Mouse (Mus musculus) lung, postnatal 0 days (tissue): Measurements from ENCODE around the gene Uhmk1. TPM values are rescaled to one million over a fixed set of nuclear protein-coding genes. Genes with fewer than 3 reads are reported as not detected.

ENCODE experiments used
- ATAC-seq: fragments of 200-750 bp; cut with Nextera tagmentation; 2 replicates; pipeline ENCODE4 v1.8.0; 2017; ENCODE audit warnings: moderate library complexity
- DNase-seq: peaks from one replicate; pipeline ENCODE4 v3.0.0-alpha.2; 2016; ENCODE audit warnings: low spot score
- H3K27ac ChIP-seq: fragments of 300-500 bp; sonication (generic); 2 replicates; pipeline ENCODE4 v1.5.1; 2014; ENCODE audit warnings: antibody characterized with exemption, mild to moderate bottlenecking, low read length, mixed read lengths
- H3K27me3 ChIP-seq: fragments of 300-500 bp; sonication (generic); replicated peaks from 2 replicates; pipeline ENCODE4 v1.6.1; 2014; ENCODE audit warnings: low read length, mixed read lengths; ENCODE audit not compliant: insufficient read depth
- H3K36me3 ChIP-seq: fragments of 300-500 bp; sonication (generic); 2 replicates; pipeline ENCODE4 v1.6.1; 2014; ENCODE audit warnings: low read length, mixed read lengths; ENCODE audit not compliant: insufficient read depth
- H3K4me1 ChIP-seq: fragments of 300-500 bp; sonication (generic); 2 replicates; pipeline ENCODE4 v1.6.1; 2014; ENCODE audit warnings: antibody characterized with exemption, low read depth, low read length, mixed read lengths; ENCODE audit not compliant: insufficient read depth
- H3K4me2 ChIP-seq: fragments of 300-500 bp; sonication (generic); replicated peaks from 2 replicates; pipeline ENCODE4 v1.6.1; 2014; ENCODE audit warnings: low read depth, mild to moderate bottlenecking, low read length, moderate library complexity, mixed read lengths
- H3K4me3 ChIP-seq: fragments of 300-500 bp; sonication (generic); 2 replicates; pipeline ENCODE4 v1.5.1; 2014; ENCODE audit warnings: low read depth, low read length
- H3K9ac ChIP-seq: fragments of 300-500 bp; sonication (generic); replicated peaks from 2 replicates; pipeline ENCODE4 v1.6.1; 2014; ENCODE audit warnings: low read depth, mild to moderate bottlenecking
- H3K9me3 ChIP-seq: fragments of 300-500 bp; sonication (generic); 2 replicates; pipeline ENCODE4 v1.6.1; 2016; ENCODE audit warnings: low read length, mixed read lengths
- CTCF ChIP-seq: IDR thresholded peaks from 2 replicates; pipeline ENCODE4 v1.5.1; 2016; ENCODE audit warnings: antibody characterized with exemption, mild to moderate bottlenecking
- EP300 ChIP-seq: IDR thresholded peaks from 2 replicates; pipeline ENCODE4 v1.6.1; 2016; ENCODE audit warnings: antibody characterized with exemption, mild to moderate bottlenecking, control low read depth
- WGBS: fragments of 180-500 bp; shearing (Covaris S2); extraction: QIAGEN DNeasy Blood & Tissue Kit; methylation state at CpG from one replicate; pipeline ENCODE4 v1.1.7; 2014; 5-methylcytosine and 5-hydroxymethylcytosine counted together
- polyA plus RNA-seq: library from polyadenylated mRNA; unstranded; fragments of >200 nt; fragmentation: Nextera tagmentation; extraction: Ambion mirVana; gene quantifications from 2 replicates; pipeline ENCODE4 v1.2.1, GENCODE M21; 2015

Gene Uhmk1
- polyA plus RNA-seq, 1 experiment from 2014 or later, result 4.8 TPM

DNA sequence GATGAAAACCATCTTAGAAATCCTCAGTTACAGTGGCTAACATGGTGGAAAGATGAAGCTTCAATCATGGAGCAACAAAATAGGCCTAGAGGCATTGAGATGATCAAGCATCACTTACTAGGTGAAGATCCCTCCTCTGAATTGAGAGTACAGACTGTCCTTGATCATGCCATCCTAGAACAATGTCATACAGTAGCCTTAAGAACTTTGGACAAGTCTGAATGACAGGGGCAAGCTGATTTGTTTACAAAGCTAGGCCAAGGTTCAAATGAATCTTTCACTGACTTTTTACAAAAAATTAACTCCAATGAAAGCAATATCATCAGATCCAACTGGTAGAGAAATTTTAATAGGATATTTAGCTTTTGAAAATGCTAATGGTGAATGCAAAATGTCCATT, 5.2 kb upstream of the Uhmk1 start:
- Histone ChIP-seq H3K27me3 (no peaks in the 10 kb centered on the region), H3K27ac (no peak overlapping the region), H3K9ac (no peak overlapping the region), H3K9me3 (no peaks in the 10 kb centered on the region), H3K4me2 (no peak overlapping the region), H3K4me3 (no peak overlapping the region), H3K4me1 (no peaks in the 10 kb centered on the region), H3K36me3 (no peaks in the 10 kb centered on the region)
- DNase-seq, result no peak
- ATAC-seq, result no peak
- TF ChIP-seq EP300 (no peak), CTCF (no peak)

- 74% methylated on average over 6 of the region's 6 CpGs for WGBS
- H3K4me1 ChIP-seq, result no peaks in the 10 kb centered on the region
- ATAC-seq (no peak), DNase-seq (peak; percentile 27)
- H3K4me3 ChIP-seq, result no peak overlapping the region
- H3K36me3 ChIP-seq, result no peaks in the 10 kb centered on the region
- no peaks in the 10 kb centered on the region for H3K9me3 ChIP-seq
- H3K9ac ChIP-seq, result no peak overlapping the region
- TF ChIP-seq EP300 (no peak), CTCF (peak; percentile 63)
- H3K27ac ChIP-seq, result no peak overlapping the region
- no peaks in the 10 kb centered on the region for H3K27me3 ChIP-seq
- no peak overlapping the region for H3K4me2 ChIP-seq
These were observed 3.1 kb upstream of the Uhmk1 start for GRCm38 (mm10) chr1:170218091-170218884.

DNA sequence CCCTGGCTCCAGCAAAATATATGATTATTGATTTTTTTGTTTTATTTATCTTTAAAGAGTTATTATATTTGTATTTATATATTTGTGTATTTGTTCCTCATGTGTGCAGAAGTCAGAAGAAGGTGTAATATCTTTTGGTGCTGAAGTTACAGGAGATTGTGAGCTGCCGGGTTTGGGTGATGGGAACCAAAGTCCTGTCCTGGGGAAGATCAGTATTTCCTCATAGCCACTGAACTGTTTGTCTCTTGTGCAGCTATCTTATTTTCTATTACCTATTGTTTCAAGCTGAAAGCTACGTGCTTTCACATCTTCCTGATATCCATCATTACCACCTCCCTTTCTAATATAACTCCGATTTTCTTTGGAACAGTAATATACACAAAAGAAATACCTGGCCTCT, 393 bp upstream of the Uhmk1 start:
- H3K4me1 ChIP-seq, result no peaks in the 10 kb centered on the region
- no peak for TF ChIP-seq EP300
- DNase-seq, result no peak
- no peak overlapping the region for H3K9ac ChIP-seq
- H3K4me2 ChIP-seq, result peak overlapping the region; percentile 72
- H3K27ac ChIP-seq, result no peak overlapping the region
- WGBS, result 66% methylated on average over 3 of the region's 3 CpGs
- no peak for ATAC-seq
- H3K9me3 ChIP-seq, result no peaks in the 10 kb centered on the region
- no peaks in the 10 kb centered on the region for H3K27me3 ChIP-seq
- H3K36me3 ChIP-seq, result no peaks in the 10 kb centered on the region
- H3K4me3 ChIP-seq, result peak overlapping the region; percentile 84

DNA sequence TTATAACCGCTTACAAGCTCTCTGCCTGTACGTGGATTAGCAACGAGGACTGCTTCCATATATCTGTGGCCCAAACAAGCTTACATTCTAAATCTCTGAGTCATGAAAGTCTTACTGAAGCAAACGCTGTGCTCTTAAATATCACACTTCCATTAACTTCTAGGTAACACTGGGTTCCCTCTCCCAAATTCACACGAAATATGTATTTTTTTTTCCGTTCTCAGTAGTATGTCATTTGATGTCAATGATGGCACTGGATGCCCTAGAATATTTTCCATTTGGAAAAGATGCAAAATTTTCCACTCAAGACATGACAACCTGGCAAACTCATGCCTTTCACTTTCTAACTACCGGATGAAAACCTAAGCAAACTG, 827 bp downstream of the Uhmk1 start:
- H3K27ac ChIP-seq, result peak overlapping the region; percentile 91
- peaks cover 4% of the 10 kb centered on the region; the same call in 1 of the 2 replicates for H3K36me3 ChIP-seq
- peak overlapping the region; percentile 84 for H3K4me3 ChIP-seq
- TF ChIP-seq EP300 (no peak), CTCF (no peak)
- ATAC-seq, result no peak
- WGBS, result 20% methylated on average over 7 of the region's 7 CpGs
- DNase-seq, result peak; percentile 36
- H3K9ac ChIP-seq, result peak overlapping the region; percentile 91
- H3K9me3 ChIP-seq, result no peaks in the 10 kb centered on the region
- H3K4me2 ChIP-seq, result peak overlapping the region; percentile 72
- no peaks in the 10 kb centered on the region for H3K27me3 ChIP-seq
- H3K4me1 ChIP-seq, result no peaks in the 10 kb centered on the region

- peaks cover 8% of the 10 kb centered on the region; the same call in 1 of the 2 replicates for H3K36me3 ChIP-seq
- no peak for TF ChIP-seq EP300
- H3K4me3 ChIP-seq, result no peak overlapping the region
- no peak overlapping the region for H3K27ac ChIP-seq
- no peaks in the 10 kb centered on the region for H3K4me1 ChIP-seq
- ATAC-seq (no peak), DNase-seq (no peak)
- no peak overlapping the region for H3K4me2 ChIP-seq
- 89% methylated on average over 10 of the region's 10 CpGs for WGBS
- no peak overlapping the region for H3K9ac ChIP-seq
- H3K9me3 ChIP-seq, result no peaks in the 10 kb centered on the region
- H3K27me3 ChIP-seq, result no peaks in the 10 kb centered on the region
These were observed 1.9 kb downstream of the Uhmk1 start for GRCm38 (mm10) chr1:170213181-170213879.

- 94% methylated on average over 6 of the region's 6 CpGs for WGBS
- peaks cover 51% of the 10 kb centered on the region for H3K36me3 ChIP-seq
- ATAC-seq (no peak), DNase-seq (no peak)
- TF ChIP-seq CTCF (no peak), EP300 (no peak)
- no peak overlapping the region for H3K9ac ChIP-seq
- no peaks in the 10 kb centered on the region for H3K27me3 ChIP-seq
- no peak overlapping the region for H3K4me2 ChIP-seq
- H3K4me3 ChIP-seq, result no peak overlapping the region
- H3K9me3 ChIP-seq, result no peaks in the 10 kb centered on the region
- H3K4me1 ChIP-seq, result no peaks in the 10 kb centered on the region
- no peak overlapping the region for H3K27ac ChIP-seq
These were observed 8.8 kb downstream of the Uhmk1 start for GRCm38 (mm10) chr1:170206395-170206794.
